Comparison of ENCODE assay signal across 26 mouse cellular contexts in the genomic region with DNA sequence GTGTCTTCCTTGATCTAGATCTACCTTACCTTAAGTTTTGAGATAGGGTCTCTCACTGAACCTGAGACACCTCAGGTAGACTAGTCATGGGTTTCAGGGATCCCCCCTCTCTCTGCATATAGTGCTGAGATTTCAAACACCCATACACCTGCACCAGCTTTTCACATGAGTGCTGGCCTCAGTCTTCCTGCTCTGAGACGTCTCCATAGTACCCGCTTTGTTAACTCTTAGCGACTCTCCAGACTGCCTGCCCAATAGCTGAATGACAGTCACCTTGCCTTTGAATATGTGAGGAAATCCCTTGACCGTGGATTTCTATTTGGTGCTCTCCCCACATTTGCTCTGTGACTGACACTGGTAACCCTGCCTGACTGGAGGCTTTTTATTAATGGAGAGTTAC. TPM values are rescaled to one million over a fixed set of nuclear protein-coding genes. Genes with fewer than 3 reads are reported as not detected.
DNase-seq lines count a peak whose midpoint lies in the region; ATAC-seq lines count a peak whose summit lies in the region.
"Had no signal": no experiment of that assay in that cellular context is flagged by ENCODE, and none has a peak within 500 bp of the region (broad histone marks: within the 10 kb centered on the region; RNA-seq: fewer than 3 reads in every experiment).

No protein-coding gene starts in this region.

- H3K9me3 ChIP-seq in heart, embryonic 13.5 days: no peaks in the 10 kb centered on the region
- H3K9me3 ChIP-seq in heart, embryonic 10.5 days: no peaks in the 10 kb centered on the region
- H3K9me3 ChIP-seq in hindbrain, embryonic 16.5 days (ENCODE audit: control insufficient read depth, low read length): no peaks in the 10 kb centered on the region
- no peaks in the 10 kb centered on the region for H3K9me3 ChIP-seq in hindbrain, embryonic 13.5 days
- H3K9me3 ChIP-seq: forebrain, embryonic 13.5 days; hindbrain, embryonic 10.5 days; kidney, embryonic 15.5 days; limb, embryonic 10.5 days; limb, embryonic 15.5 days; liver, embryonic 13.5 days; midbrain, embryonic 12.5 days; neural tube, embryonic 12.5 days had no signal

- DNase-seq in adrenal gland, adult (ENCODE audit: inconsistent age in 2 of 2, low spot score in 1 of 2): peak; percentile 11 to 67
- no peak for DNase-seq in adrenal gland, adult 8-10 months
- no peak for DNase-seq in heart, embryonic 10.5 days (ENCODE audit: low spot score)
- DNase-seq in induced T-regulatory cell, adult 2 months (ENCODE audit: low read depth): peak; percentile 8
- no peak for DNase-seq in spleen, adult 18-20 months
- DNase-seq: cerebellum, postnatal 14 days; kidney, adult 18-20 months; liver, embryonic 13.5 days had no signal

- ATAC-seq in heart, embryonic 13.5 days (ENCODE audit: extremely low read depth, insufficient number of reproducible peaks, low FRiP score, low TSS enrichment): no peak
- ATAC-seq in hindbrain, embryonic 16.5 days: 0 out of 2 replicates have a peak, but pooled peaks have one; percentile 35
- ATAC-seq in hindbrain, embryonic 13.5 days (ENCODE audit: low FRiP score): no peak
- ATAC-seq: forebrain, embryonic 13.5 days; Patski had no signal

- no peak overlapping the region for H3K4me3 ChIP-seq in heart, embryonic 13.5 days
- no peak overlapping the region for H3K4me3 ChIP-seq in heart, embryonic 10.5 days
- no peak overlapping the region for H3K4me3 ChIP-seq in hindbrain, embryonic 16.5 days (ENCODE audit: low read length)
- H3K4me3 ChIP-seq in hindbrain, embryonic 13.5 days: no peak overlapping the region
- H3K4me3 ChIP-seq: forebrain, embryonic 13.5 days; hindbrain, embryonic 10.5 days; kidney, embryonic 15.5 days; limb, embryonic 10.5 days; limb, embryonic 15.5 days; liver, embryonic 13.5 days; megakaryocyte, embryonic 14.5 days; midbrain, embryonic 12.5 days; myocyte; neural tube, embryonic 12.5 days had no signal

- peak overlapping the region; percentile 78 for H3K27ac ChIP-seq in heart, embryonic 13.5 days (replicated peaks)
- no peak overlapping the region for H3K27ac ChIP-seq in heart, embryonic 10.5 days
- no peak overlapping the region for H3K27ac ChIP-seq in hindbrain, embryonic 16.5 days (ENCODE audit: low read depth, low read length)
- H3K27ac ChIP-seq in hindbrain, embryonic 13.5 days: no peak overlapping the region
- H3K27ac ChIP-seq: forebrain, embryonic 13.5 days; hindbrain, embryonic 10.5 days; kidney, embryonic 15.5 days; limb, embryonic 10.5 days; limb, embryonic 15.5 days; liver, embryonic 13.5 days; midbrain, embryonic 12.5 days; neural tube, embryonic 12.5 days had no signal

- WGBS in heart, embryonic 13.5 days: 75% methylated on average over 4 of the region's 4 CpGs
- 86% methylated on average over 4 of the region's 4 CpGs for WGBS in heart, embryonic 10.5 days
- 86% methylated on average over 4 of the region's 4 CpGs for WGBS in hindbrain, embryonic 16.5 days
- WGBS in hindbrain, embryonic 13.5 days: 87% methylated on average over 4 of the region's 4 CpGs

- no peak overlapping the region for H3K4me2 ChIP-seq in heart, embryonic 13.5 days
- no peak overlapping the region for H3K4me2 ChIP-seq in hindbrain, embryonic 16.5 days (ENCODE audit: low read length)
- no peak overlapping the region for H3K4me2 ChIP-seq in hindbrain, embryonic 13.5 days
- H3K4me2 ChIP-seq: forebrain, embryonic 13.5 days; kidney, embryonic 15.5 days; limb, embryonic 15.5 days; liver, embryonic 13.5 days; midbrain, embryonic 12.5 days; neural tube, embryonic 12.5 days had no signal

- no peaks in the 10 kb centered on the region for H3K36me3 ChIP-seq in heart, embryonic 13.5 days
- no peaks in the 10 kb centered on the region for H3K36me3 ChIP-seq in heart, embryonic 10.5 days
- no peaks in the 10 kb centered on the region for H3K36me3 ChIP-seq in hindbrain, embryonic 16.5 days (ENCODE audit: control insufficient read depth, insufficient read depth, low read length)
- H3K36me3 ChIP-seq in hindbrain, embryonic 13.5 days: no peaks in the 10 kb centered on the region
- H3K36me3 ChIP-seq: hindbrain, embryonic 10.5 days; kidney, embryonic 15.5 days; limb, embryonic 10.5 days; limb, embryonic 15.5 days; liver, embryonic 13.5 days; midbrain, embryonic 12.5 days; neural tube, embryonic 12.5 days had no signal

- H3K9ac ChIP-seq in heart, embryonic 13.5 days: 0 out of 2 replicates have a peak overlapping the region, but pooled peaks have one; percentile 37
- no peak overlapping the region for H3K9ac ChIP-seq in hindbrain, embryonic 16.5 days (ENCODE audit: low read depth, low read length)
- H3K9ac ChIP-seq in hindbrain, embryonic 13.5 days: no peak overlapping the region
- H3K9ac ChIP-seq: kidney, embryonic 15.5 days; limb, embryonic 15.5 days; liver, embryonic 13.5 days; midbrain, embryonic 12.5 days; neural tube, embryonic 12.5 days had no signal

- H3K4me1 ChIP-seq in heart, embryonic 13.5 days: peaks cover 45% of the 10 kb centered on the region
- H3K4me1 ChIP-seq in heart, embryonic 10.5 days: peaks cover 40% of the 10 kb centered on the region
- H3K4me1 ChIP-seq in hindbrain, embryonic 16.5 days (ENCODE audit: control insufficient read depth, insufficient read depth, low read depth, low read length): no peaks in the 10 kb centered on the region
- peaks cover 9% of the 10 kb centered on the region for H3K4me1 ChIP-seq in hindbrain, embryonic 13.5 days (replicated peaks)
- H3K4me1 ChIP-seq: forebrain, embryonic 13.5 days had no signal

- H3K27me3 ChIP-seq in heart, embryonic 13.5 days (replicated peaks): no peaks in the 10 kb centered on the region
- H3K27me3 ChIP-seq in heart, embryonic 10.5 days (ENCODE audit: insufficient read depth, poor library complexity, severe bottlenecking): no peaks in the 10 kb centered on the region
- no peaks in the 10 kb centered on the region for H3K27me3 ChIP-seq in hindbrain, embryonic 16.5 days (replicated peaks; ENCODE audit: control insufficient read depth, insufficient read depth, low read length)
- H3K27me3 ChIP-seq in hindbrain, embryonic 13.5 days: no peaks in the 10 kb centered on the region
- H3K27me3 ChIP-seq: forebrain, embryonic 13.5 days; kidney, embryonic 15.5 days; limb, embryonic 15.5 days; liver, embryonic 13.5 days; megakaryocyte, embryonic 14.5 days; midbrain, embryonic 12.5 days; neural tube, embryonic 12.5 days; Patski had no signal

RNA-seq across cellular contexts. Expression of gene Nt5dc3, which starts 15.4 kb away (rescaled TPM):
- 10 to 100 TPM; 44.4 to 80.1 (median 57.1) TPM for total RNA-seq in adrenal gland, adult 8-10 months (2022)
- polyA plus RNA-seq in heart, embryonic 13.5 days (2015; fragmentation: Nextera tagmentation; extraction: Ambion mirVana): 1.9 and 2.1 TPM in 2 replicates
- polyA plus RNA-seq in heart, embryonic 10.5 days (2016; fragmentation: Nextera tagmentation; extraction: Ambion mirVana): 1.4 and 1.6 TPM in 2 replicates
- 11.3 and 13.4 TPM in 2 replicates for polyA plus RNA-seq in hindbrain, embryonic 16.5 days (2015; fragmentation: Nextera tagmentation; extraction: Ambion mirVana)
- 8.6 and 9.2 TPM in 2 replicates for polyA plus RNA-seq in hindbrain, embryonic 13.5 days (2015; fragmentation: Nextera tagmentation; extraction: Ambion mirVana)

RNA-seq across cellular contexts. Expression of gene Gm49358, which starts 30.4 kb away (rescaled TPM):
- total RNA-seq in adrenal gland, adult 8-10 months (2022): 10 to 100 TPM in 3 of 4 experiments, 1 to 10 TPM in 1; 6.1 to 31.4 (median 18.2) TPM
- not detected in 2 replicates for polyA plus RNA-seq in heart, embryonic 13.5 days (2015; fragmentation: Nextera tagmentation; extraction: Ambion mirVana)
- polyA plus RNA-seq in heart, embryonic 10.5 days (2016; fragmentation: Nextera tagmentation; extraction: Ambion mirVana): not detected in 2 replicates
- not detected in 2 replicates for polyA plus RNA-seq in hindbrain, embryonic 16.5 days (2015; fragmentation: Nextera tagmentation; extraction: Ambion mirVana)
- not detected in 2 replicates for polyA plus RNA-seq in hindbrain, embryonic 13.5 days (2015; fragmentation: Nextera tagmentation; extraction: Ambion mirVana)
- total RNA-seq: midbrain, postnatal 0 days had no signal
- polyA plus RNA-seq: brain, embryonic 14.5 days; cerebellum, adult 2 months; forebrain, embryonic 13.5 days; hindbrain, embryonic 10.5 days; intestine, embryonic 14.5 days; kidney, embryonic 15.5 days; limb, embryonic 10.5 days; limb, embryonic 15.5 days; liver, embryonic 13.5 days; lung, postnatal 0 days; midbrain, embryonic 12.5 days; midbrain, postnatal 0 days; myocyte; neural tube, embryonic 12.5 days had no signal

Comparison
In these comparisons a context has a peak if more than half of its experiments do, and no peak if none do; other contexts are left out.
1. DNase-seq: peak in adrenal gland, adult (2 of 2) and induced T-regulatory cell, adult 2 months (single experiment); none in adrenal gland, adult 8-10 months (single experiment), heart, embryonic 10.5 days (single experiment) and spleen, adult 18-20 months (0 of 2).